Comparison of ENCODE assay signal across 23 mouse cellular contexts in the genomic region with DNA sequence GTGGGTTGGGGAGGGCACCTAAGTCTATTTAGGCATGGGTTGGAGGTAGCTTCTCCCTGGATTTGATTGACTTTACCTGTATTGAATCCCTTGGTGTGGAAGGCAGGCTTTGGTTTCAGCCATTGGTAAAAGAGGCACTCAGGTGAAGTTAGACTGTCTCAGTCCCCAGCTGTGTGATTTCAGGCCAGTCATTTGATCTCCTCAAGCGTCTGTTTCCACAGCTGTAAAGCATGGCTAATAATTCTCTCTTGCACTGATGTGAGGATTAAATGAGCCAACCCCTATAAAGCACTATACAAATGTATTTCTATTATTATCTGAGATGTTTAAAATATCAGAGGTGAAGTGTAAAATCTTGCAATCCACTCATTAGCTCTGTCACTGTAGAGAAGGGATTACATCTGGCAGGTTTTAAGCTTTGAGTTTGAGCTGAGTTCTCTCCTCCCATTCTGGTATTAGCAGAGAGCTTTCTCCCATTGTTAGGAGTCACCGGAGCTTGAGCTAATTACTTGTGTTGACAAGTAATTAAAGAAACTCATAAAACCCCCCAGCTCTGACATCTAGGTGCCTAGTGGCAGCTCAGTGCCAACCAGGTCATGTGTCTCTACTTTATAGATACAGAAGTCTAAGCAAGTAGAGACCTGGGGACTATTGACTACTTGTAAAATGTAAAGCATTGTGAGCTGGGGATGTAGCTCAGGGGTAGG.
DNase-seq lines count a peak whose midpoint lies in the region; ATAC-seq and TF ChIP-seq lines count a peak whose summit lies in the region.
"Had no signal": no experiment of that assay in that cellular context is flagged by ENCODE, and none has a peak within 500 bp of the region (broad histone marks: within the 10 kb centered on the region; RNA-seq: fewer than 3 reads in every experiment).

No protein-coding gene starts in this region.

- no peak overlapping the region for H3K9ac ChIP-seq in forebrain, postnatal 0 days
- no peak overlapping the region for H3K9ac ChIP-seq in forebrain, embryonic 15.5 days (replicated peaks)
- no peak overlapping the region for H3K9ac ChIP-seq in midbrain, embryonic 13.5 days (replicated peaks)
- H3K9ac ChIP-seq: embryonic facial prominence, embryonic 15.5 days; heart, embryonic 12.5 days; liver, embryonic 13.5 days had no signal

- no peaks in the 10 kb centered on the region for H3K4me1 ChIP-seq in forebrain, postnatal 0 days (ENCODE audit: insufficient read depth)
- H3K4me1 ChIP-seq in forebrain, embryonic 15.5 days = no peaks in the 10 kb centered on the region
- no peaks in the 10 kb centered on the region for H3K4me1 ChIP-seq in midbrain, embryonic 13.5 days (replicated peaks)
- H3K4me1 ChIP-seq: heart, embryonic 12.5 days; liver, embryonic 13.5 days had no signal

- H3K4me3 ChIP-seq in forebrain, postnatal 0 days (ENCODE audit: low read depth, low read length) = no peak overlapping the region
- no peak overlapping the region for H3K4me3 ChIP-seq in forebrain, embryonic 15.5 days
- no peak overlapping the region for H3K4me3 ChIP-seq in midbrain, embryonic 13.5 days (replicated peaks)
- H3K4me3 ChIP-seq: embryonic facial prominence, embryonic 15.5 days; heart, embryonic 12.5 days; left cerebral cortex, adult 2 months; liver, embryonic 13.5 days had no signal

- TF ChIP-seq CTCF in forebrain, postnatal 0 days (IDR thresholded peaks at IDR 0.05; ENCODE audit: low read depth) = no peak
- TF ChIP-seq CTCF in brain, embryonic 14.5 days (IDR thresholded peaks at IDR 0.05; ENCODE audit: borderline replicate concordance, extremely low read depth, insufficient read depth, insufficient read length) = no peak

- no peaks in the 10 kb centered on the region for H3K27me3 ChIP-seq in forebrain, postnatal 0 days (ENCODE audit: insufficient read depth, low read length)
- no peaks in the 10 kb centered on the region for H3K27me3 ChIP-seq in forebrain, embryonic 15.5 days
- no peaks in the 10 kb centered on the region for H3K27me3 ChIP-seq in midbrain, embryonic 13.5 days
- H3K27me3 ChIP-seq: embryonic facial prominence, embryonic 15.5 days; heart, embryonic 12.5 days; liver, embryonic 13.5 days had no signal

- TF ChIP-seq POLR2A in brain, embryonic 14.5 days (IDR thresholded peaks at IDR 0.05; ENCODE audit: borderline replicate concordance, extremely low read depth, insufficient read depth, insufficient read length, poor library complexity, severe bottlenecking) = no peak

- peak; percentile 29; the same call in 1 of the 2 replicates for ATAC-seq in forebrain, postnatal 0 days
- ATAC-seq in forebrain, embryonic 15.5 days (replicated peaks) = no peak
- ATAC-seq in cerebellum, adult (ENCODE audit: insufficient number of reproducible peaks, low FRiP score, low TSS enrichment) = no peak
- ATAC-seq in midbrain, embryonic 13.5 days = no peak
- ATAC-seq: activated CD4-positive, CD25-positive, alpha-beta regulatory T cell, adult 4 months; inflammation-experienced regulatory T-cells, adult 6 months had no signal

- H3K9me3 ChIP-seq in forebrain, postnatal 0 days (ENCODE audit: low read length) = no peaks in the 10 kb centered on the region
- H3K9me3 ChIP-seq in forebrain, embryonic 15.5 days = no peaks in the 10 kb centered on the region
- H3K9me3 ChIP-seq in midbrain, embryonic 13.5 days = no peaks in the 10 kb centered on the region
- H3K9me3 ChIP-seq: embryonic facial prominence, embryonic 15.5 days; heart, embryonic 12.5 days; liver, embryonic 13.5 days had no signal

- no peak overlapping the region for H3K4me2 ChIP-seq in forebrain, postnatal 0 days (ENCODE audit: low read depth)
- H3K4me2 ChIP-seq in forebrain, embryonic 15.5 days (replicated peaks) = no peak overlapping the region
- H3K4me2 ChIP-seq in midbrain, embryonic 13.5 days (replicated peaks) = no peak overlapping the region
- H3K4me2 ChIP-seq: embryonic facial prominence, embryonic 15.5 days; heart, embryonic 12.5 days; liver, embryonic 13.5 days had no signal

- no peaks in the 10 kb centered on the region for H3K36me3 ChIP-seq in forebrain, postnatal 0 days (ENCODE audit: insufficient read depth)
- H3K36me3 ChIP-seq in forebrain, embryonic 15.5 days = no peaks in the 10 kb centered on the region
- H3K36me3 ChIP-seq in midbrain, embryonic 13.5 days = no peaks in the 10 kb centered on the region
- H3K36me3 ChIP-seq: embryonic facial prominence, embryonic 15.5 days; heart, embryonic 12.5 days; liver, embryonic 13.5 days had no signal

- 8% methylated on average over 2 of the region's 2 CpGs for WGBS in forebrain, postnatal 0 days
- 5% methylated on average over 2 of the region's 2 CpGs for WGBS in forebrain, embryonic 15.5 days
- 21% methylated on average over 2 of the region's 2 CpGs for WGBS in midbrain, embryonic 13.5 days

- no peak overlapping the region for H3K27ac ChIP-seq in forebrain, postnatal 0 days (ENCODE audit: low read depth, low read length)
- no peak overlapping the region for H3K27ac ChIP-seq in forebrain, embryonic 15.5 days (replicated peaks)
- no peak overlapping the region for H3K27ac ChIP-seq in midbrain, embryonic 13.5 days
- H3K27ac ChIP-seq: embryonic facial prominence, embryonic 15.5 days; left cerebral cortex, adult 2 months; liver, embryonic 13.5 days had no signal

- DNase-seq in forebrain, postnatal 0 days = no peak
- peak; percentile 14 for DNase-seq in Muller cell, postnatal 12 days (ENCODE audit: inconsistent ontology term)
- peak; percentile 40 for DNase-seq in brain, embryonic 14.5 days (ENCODE audit: low read depth)
- peak; percentile 3 for DNase-seq in mesoderm, embryonic 11.5 days (ENCODE audit: low read depth, low spot score)
- DNase-seq: adrenal gland, adult 8-10 months; cerebellum, adult 2 months; cerebellum, postnatal 36 days; gastrocnemius, postnatal 14 days; heart, adult 11 months; heart, postnatal 10 days; kidney, adult 8-10 months; liver, embryonic 13.5 days; lung, adult 2 months; lung, postnatal 14 days; midbrain, embryonic 14.5 days had no signal
